Mouse (Mus musculus): ENCODE results near the gene Krtap19-4.

The Krtap19-4 gene

GRCm38 (mm10) chr16:88884989-88885388 is at the start of gene Krtap19-4:
TSS of gene Krtap19-4 (minus strand) at chr16:88885089.
- no peak for DNase-seq (ENCODE audit: low spot score)

GRCm38 (mm10) chr16:88932165-88932564 is 47.3 kb upstream of the Krtap19-4 start, which contains the start of gene Krtap19-9b:
TSS of gene Krtap19-9b (minus strand) at chr16:88932265.
- DNase-seq (ENCODE audit: low spot score): no peak

DNA sequence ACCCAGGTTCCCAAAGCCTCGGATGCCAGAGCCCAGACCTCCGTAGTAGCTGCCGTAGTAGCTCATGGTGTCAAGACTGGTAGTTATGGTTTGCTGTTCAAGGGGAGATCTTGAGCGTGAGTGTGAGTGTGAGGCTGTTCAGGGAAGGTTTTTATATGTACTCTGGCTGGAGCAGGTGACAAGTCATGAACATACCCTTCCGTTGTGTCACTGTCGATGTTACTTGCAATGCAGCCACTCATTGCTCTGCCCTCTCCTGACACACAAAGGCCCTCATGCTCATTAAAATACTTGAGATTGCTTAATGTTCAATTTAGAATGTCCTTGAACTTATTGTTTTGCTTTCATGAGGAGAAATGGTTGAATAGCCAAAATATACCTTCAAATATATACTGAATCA is 11.5 kb upstream of the Krtap19-4 start, which contains the start of gene Krtap19-5:
Gene Krtap19-5 (minus strand): TSS at position 101 of the 400 bp plus-strand sequence.
- no peak for DNase-seq (ENCODE audit: low spot score)

- DNase-seq (ENCODE audit: low spot score): no peak
Observed at GRCm38 (mm10) chr16:88886870-88887269, 2.0 kb upstream of the Krtap19-4 start.

DNA sequence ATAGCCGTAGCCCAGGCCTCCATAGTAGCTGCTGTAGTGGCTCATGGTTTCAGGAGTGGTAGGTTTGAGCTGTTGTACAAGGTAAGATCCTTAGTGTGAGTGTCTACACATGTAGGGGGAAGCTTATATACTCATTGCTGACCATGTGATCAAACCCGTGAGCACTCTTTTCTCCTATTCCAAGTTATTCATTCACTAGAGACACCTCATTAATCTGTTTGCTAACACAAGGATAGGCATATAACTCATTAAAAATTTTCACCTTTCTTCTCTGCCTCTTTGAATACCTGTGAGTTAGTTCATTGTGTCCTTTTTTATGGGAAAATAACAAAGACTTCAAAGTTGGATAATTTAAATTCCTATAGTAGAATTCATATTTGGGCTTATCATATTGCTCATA is 7.0 kb downstream of the Krtap19-4 start, which contains the start of gene Krtap19-3:
Gene Krtap19-3 (minus strand): TSS at position 101 of the 400 bp plus-strand sequence.
- no peak for DNase-seq (ENCODE audit: low spot score)

GRCm38 (mm10) chr16:88874169-88874568 is 10.7 kb downstream of the Krtap19-4 start, which contains the start of gene Krtap19-2:
TSS of gene Krtap19-2 (minus strand) at chr16:88874269.
- no peak for DNase-seq (ENCODE audit: low spot score)

DNA sequence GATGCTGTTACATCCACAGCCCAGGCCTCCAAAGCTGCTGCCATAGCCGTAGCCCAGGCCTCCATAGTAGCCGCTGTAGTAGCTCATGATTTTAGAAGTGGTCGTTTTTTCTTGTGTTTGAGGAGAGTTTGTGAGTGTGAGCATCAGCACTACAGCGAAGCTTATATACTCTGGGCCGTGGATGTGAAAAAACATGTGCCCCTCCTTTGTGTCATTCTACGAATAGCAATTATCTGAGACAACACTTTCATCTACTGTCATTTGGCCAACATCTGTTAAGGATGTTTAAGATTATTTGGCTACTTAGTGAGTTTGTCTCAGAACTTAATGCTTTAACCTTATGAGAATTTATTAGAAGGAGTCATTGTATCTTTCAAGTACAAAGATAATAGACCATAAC is 15.6 kb downstream of the Krtap19-4 start, which contains the start of gene Krtap19-1:
Gene Krtap19-1 (minus strand): TSS at position 101 of the 400 bp plus-strand sequence.
- DNase-seq (ENCODE audit: low spot score): no peak

GRCm38 (mm10) chr16:88864887-88865407 is 19.9 kb downstream of the Krtap19-4 start:
- no peak for DNase-seq (ENCODE audit: low spot score)

- DNase-seq (ENCODE audit: low spot score): no peak
Observed at GRCm38 (mm10) chr16:88851450-88851849, 33.4 kb downstream of the Krtap19-4 start.

DNA sequence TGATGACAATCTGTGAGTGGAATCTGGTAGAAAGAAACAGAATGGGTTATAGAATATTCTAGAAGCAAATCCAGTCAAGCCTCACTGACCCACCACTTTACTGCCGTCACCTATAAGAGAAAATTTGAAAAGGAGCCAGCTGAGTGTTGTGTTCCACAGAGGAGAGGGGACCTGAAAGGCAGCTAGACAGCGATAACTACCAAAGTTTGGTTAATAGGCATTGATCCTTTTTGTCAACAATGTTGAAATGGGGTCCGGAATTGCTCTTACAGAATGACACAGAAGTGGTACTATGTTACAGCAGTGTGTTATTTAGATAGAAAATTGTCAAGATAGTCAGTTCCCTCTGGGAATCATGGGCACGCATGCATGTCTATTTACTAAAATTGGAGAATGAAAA is 36.3 kb downstream of the Krtap19-4 start:
- no peak for DNase-seq (ENCODE audit: low spot score)

DNA sequence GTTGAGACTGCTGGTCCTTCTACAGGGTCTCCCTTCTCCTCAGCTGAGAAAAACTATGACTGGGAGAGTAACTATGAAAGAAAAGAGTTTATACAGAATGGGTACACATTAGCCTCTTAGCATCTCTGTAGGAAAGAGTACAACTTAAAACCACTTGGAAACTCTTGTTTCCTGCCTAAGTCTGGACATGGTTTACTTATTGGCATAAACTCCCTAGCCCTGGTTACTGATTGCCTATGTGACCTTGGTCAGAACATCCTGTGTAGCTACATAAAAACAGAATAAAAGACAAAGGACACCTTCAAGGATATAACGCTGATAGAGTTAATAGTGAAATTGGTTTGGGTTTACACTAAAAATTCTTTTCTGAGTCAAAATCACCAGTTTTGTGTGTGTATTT is 37.5 kb downstream of the Krtap19-4 start:
- no peak for DNase-seq (ENCODE audit: low spot score)
